Mouse (Mus musculus): ENCODE data around the gene Gas7. TPM values are rescaled to one million over a fixed set of nuclear protein-coding genes. Genes with fewer than 3 reads are reported as not detected.
A peak's percentile ranks its signal among the peaks of the same experiment; 100 is the strongest.

Gas7 gene
- polyA plus RNA-seq, 1 experiment from 2014 or later: 19.4 TPM

DNA sequence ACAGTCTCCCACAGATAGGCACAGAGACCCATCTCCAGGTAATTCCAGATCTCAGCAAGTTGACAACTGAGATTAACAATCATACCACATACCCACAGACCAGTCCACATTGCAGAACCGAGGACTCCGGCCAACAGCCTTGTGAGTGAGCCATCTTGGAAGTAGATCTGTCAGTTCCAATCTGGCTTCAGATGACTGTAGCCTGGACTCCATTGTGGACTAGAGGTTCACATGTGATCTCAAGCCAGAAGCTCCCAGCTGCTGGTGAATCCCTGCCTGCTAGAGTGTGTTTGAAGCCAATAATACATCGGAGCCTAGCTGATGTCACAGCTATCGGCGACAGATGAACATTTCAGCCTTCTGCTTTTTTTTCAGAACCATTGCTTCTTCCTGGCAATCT, 16.5 kb upstream of the Gas7 start:
- no peak overlapping the region for H3K27ac ChIP-seq (replicated peaks; ENCODE audit: low read depth, low read length)
- no peak for ATAC-seq (ENCODE audit: low read depth)
- H3K9me3 ChIP-seq (ENCODE audit: control insufficient read depth, low read length): no peaks in the 10 kb centered on the region
- H3K27me3 ChIP-seq (replicated peaks; ENCODE audit: control insufficient read depth, insufficient read depth, low read length): no peaks in the 10 kb centered on the region
- H3K4me1 ChIP-seq (ENCODE audit: control insufficient read depth, insufficient read depth, low read length): no peaks in the 10 kb centered on the region
- H3K9ac ChIP-seq (ENCODE audit: low read depth, low read length): no peak overlapping the region
- WGBS: 89% methylated on average over 5 of the region's 5 CpGs
- no peak overlapping the region for H3K4me2 ChIP-seq (ENCODE audit: low read depth, low read length)
- DNase-seq (ENCODE audit: low spot score): no peak
- no peaks in the 10 kb centered on the region for H3K36me3 ChIP-seq (ENCODE audit: control insufficient read depth, insufficient read depth, low read length)
- H3K4me3 ChIP-seq (ENCODE audit: low read depth, low read length): no peak overlapping the region

DNA sequence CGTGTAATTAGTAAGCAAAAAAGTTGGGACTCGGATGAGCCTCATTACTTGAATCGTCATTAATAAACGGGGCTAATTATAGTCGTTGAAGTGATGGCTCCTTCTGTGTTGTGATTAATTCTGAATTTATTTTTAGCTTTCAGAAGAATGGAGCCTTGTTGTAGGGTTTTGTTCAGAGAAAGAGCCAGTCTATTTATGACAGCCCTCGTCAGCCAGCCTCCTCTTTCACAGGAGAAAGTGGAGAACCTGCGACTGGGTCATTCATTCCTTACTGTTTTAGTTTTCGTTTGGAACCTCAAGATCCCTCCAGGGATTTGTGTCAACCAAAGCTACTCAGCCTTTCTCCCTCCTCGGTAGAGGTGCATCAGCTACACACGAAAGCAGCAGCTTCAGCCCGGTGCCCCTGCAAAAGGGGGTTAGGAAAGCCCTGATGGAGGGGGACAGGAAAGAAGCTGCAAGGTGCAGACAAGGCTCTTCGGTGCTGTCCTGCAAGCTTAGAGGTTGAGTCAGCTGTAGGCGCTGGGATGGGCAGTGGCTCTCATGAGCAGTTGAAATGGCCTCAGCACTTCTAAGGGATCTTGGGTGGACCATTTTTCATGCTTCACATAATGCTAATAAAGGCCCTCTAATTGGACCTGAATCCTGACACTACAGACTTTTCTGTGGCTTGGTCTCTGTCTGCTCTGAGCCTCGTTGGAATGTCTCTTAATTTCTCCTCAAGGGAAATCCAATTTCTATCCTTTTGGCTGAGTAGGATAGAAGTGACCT, 10.0 kb upstream of the Gas7 start:
- Histone ChIP-seq H3K4me1 (ENCODE audit: control insufficient read depth, insufficient read depth, low read length) (no peaks in the 10 kb centered on the region), H3K27me3 (replicated peaks; ENCODE audit: control insufficient read depth, insufficient read depth, low read length) (0 out of 2 replicates have a peak, but pooled peaks cover 3% of the 10 kb centered on the region), H3K27ac (replicated peaks; ENCODE audit: low read depth, low read length) (no peak overlapping the region), H3K9me3 (ENCODE audit: control insufficient read depth, low read length) (no peaks in the 10 kb centered on the region), H3K4me3 (ENCODE audit: low read depth, low read length) (no peak overlapping the region), H3K9ac (ENCODE audit: low read depth, low read length) (no peak overlapping the region), H3K4me2 (ENCODE audit: low read depth, low read length) (no peak overlapping the region), H3K36me3 (ENCODE audit: control insufficient read depth, insufficient read depth, low read length) (no peaks in the 10 kb centered on the region)
- 53% methylated on average over 14 of the region's 14 CpGs for WGBS
- DNase-seq (ENCODE audit: low spot score) (no peak), ATAC-seq (ENCODE audit: low read depth) (no peak)

DNA sequence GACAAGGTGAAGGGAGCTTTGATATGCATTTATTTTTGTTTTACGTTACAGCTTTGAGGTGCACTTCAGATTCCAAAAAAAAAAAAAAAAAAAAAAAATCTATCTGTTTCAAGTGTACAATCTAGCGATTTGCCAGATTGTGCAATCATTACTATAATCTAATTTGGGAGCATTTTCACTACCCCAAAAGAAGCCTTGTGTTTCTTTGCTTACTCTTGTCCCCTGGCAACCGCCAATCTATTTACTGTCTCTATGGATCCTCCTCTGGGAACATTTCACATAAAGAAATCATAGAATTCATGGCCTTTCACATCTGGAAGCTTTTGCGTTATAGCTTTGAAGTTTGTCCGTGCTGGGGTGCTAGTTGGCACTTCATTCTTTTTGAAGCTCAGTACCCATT, 3.7 kb upstream of the Gas7 start:
- H3K9me3 ChIP-seq (ENCODE audit: control insufficient read depth, low read length): no peaks in the 10 kb centered on the region
- H3K36me3 ChIP-seq (ENCODE audit: control insufficient read depth, insufficient read depth, low read length): no peaks in the 10 kb centered on the region
- no peak overlapping the region for H3K4me2 ChIP-seq (ENCODE audit: low read depth, low read length)
- no peak overlapping the region for H3K9ac ChIP-seq (ENCODE audit: low read depth, low read length)
- peaks cover 10% of the 10 kb centered on the region; the same call in 1 of the 2 replicates for H3K27me3 ChIP-seq (replicated peaks; ENCODE audit: control insufficient read depth, insufficient read depth, low read length)
- 61% methylated on average over 5 of the region's 5 CpGs for WGBS
- H3K4me3 ChIP-seq (ENCODE audit: low read depth, low read length): no peak overlapping the region
- ATAC-seq (ENCODE audit: low read depth): no peak
- H3K4me1 ChIP-seq (ENCODE audit: control insufficient read depth, insufficient read depth, low read length): peaks cover 6% of the 10 kb centered on the region; the same call in 1 of the 2 replicates
- DNase-seq (ENCODE audit: low spot score): no peak
- H3K27ac ChIP-seq (replicated peaks; ENCODE audit: low read depth, low read length): no peak overlapping the region

- Histone ChIP-seq H3K4me3 (ENCODE audit: low read depth, low read length) (peak overlapping the region; percentile 77), H3K9ac (ENCODE audit: low read depth, low read length) (peak overlapping the region; percentile 79), H3K27me3 (replicated peaks; ENCODE audit: control insufficient read depth, insufficient read depth, low read length) (peaks cover 10% of the 10 kb centered on the region; the same call in 1 of the 2 replicates), H3K27ac (replicated peaks; ENCODE audit: low read depth, low read length) (no peak overlapping the region), H3K36me3 (ENCODE audit: control insufficient read depth, insufficient read depth, low read length) (no peaks in the 10 kb centered on the region), H3K4me2 (ENCODE audit: low read depth, low read length) (peak overlapping the region; percentile 99), H3K9me3 (ENCODE audit: control insufficient read depth, low read length) (no peaks in the 10 kb centered on the region), H3K4me1 (ENCODE audit: control insufficient read depth, insufficient read depth, low read length) (peaks cover 6% of the 10 kb centered on the region; the same call in 1 of the 2 replicates)
- WGBS: 0% methylated on average over 16 of the region's 42 CpGs
- peak; percentile 10 for ATAC-seq (ENCODE audit: low read depth)
- DNase-seq (ENCODE audit: low spot score): no peak
Measured at GRCm38 (mm10) chr11:67455527-67455981, 317 bp downstream of the Gas7 start.

GRCm38 (mm10) chr11:67456029-67456428, 792 bp downstream of the Gas7 start:
- ATAC-seq (ENCODE audit: low read depth): no peak
- no peak overlapping the region for H3K27ac ChIP-seq (replicated peaks; ENCODE audit: low read depth, low read length)
- no peaks in the 10 kb centered on the region for H3K9me3 ChIP-seq (ENCODE audit: control insufficient read depth, low read length)
- peak overlapping the region; percentile 79 for H3K9ac ChIP-seq (ENCODE audit: low read depth, low read length)
- no peak for DNase-seq (ENCODE audit: low spot score)
- peak overlapping the region; percentile 77 for H3K4me3 ChIP-seq (ENCODE audit: low read depth, low read length)
- H3K36me3 ChIP-seq (ENCODE audit: control insufficient read depth, insufficient read depth, low read length): no peaks in the 10 kb centered on the region
- WGBS: 19% methylated on average over 7 of the region's 7 CpGs
- H3K27me3 ChIP-seq (replicated peaks; ENCODE audit: control insufficient read depth, insufficient read depth, low read length): peaks cover 10% of the 10 kb centered on the region; the same call in 1 of the 2 replicates
- H3K4me2 ChIP-seq (ENCODE audit: low read depth, low read length): peak overlapping the region; percentile 99
- H3K4me1 ChIP-seq (ENCODE audit: control insufficient read depth, insufficient read depth, low read length): peaks cover 6% of the 10 kb centered on the region

DNA sequence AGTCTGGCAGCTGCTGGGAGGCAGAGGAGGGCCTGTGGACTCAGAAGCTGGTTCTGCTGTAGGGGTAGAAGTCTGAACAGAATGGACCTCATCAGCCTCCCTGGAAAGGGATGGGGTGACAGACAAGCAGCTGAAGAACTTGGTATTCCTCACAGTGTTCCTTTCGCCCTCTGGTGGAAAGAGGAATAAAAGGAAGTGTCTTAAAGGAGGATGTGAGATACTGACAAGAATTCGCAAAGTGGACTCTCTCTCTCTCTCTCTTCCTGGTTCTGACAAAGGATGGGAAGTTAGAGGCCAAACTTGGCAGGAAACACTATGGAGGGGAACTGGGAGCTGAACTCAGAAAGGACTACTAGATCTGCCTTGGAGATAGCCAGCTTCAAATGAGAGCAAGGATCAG, 2.9 kb downstream of the Gas7 start:
- Histone ChIP-seq H3K4me1 (ENCODE audit: control insufficient read depth, insufficient read depth, low read length) (peaks cover 15% of the 10 kb centered on the region), H3K9ac (ENCODE audit: low read depth, low read length) (no peak overlapping the region), H3K4me2 (ENCODE audit: low read depth, low read length) (no peak overlapping the region), H3K36me3 (ENCODE audit: control insufficient read depth, insufficient read depth, low read length) (no peaks in the 10 kb centered on the region), H3K27ac (replicated peaks; ENCODE audit: low read depth, low read length) (no peak overlapping the region), H3K4me3 (ENCODE audit: low read depth, low read length) (no peak overlapping the region), H3K9me3 (ENCODE audit: control insufficient read depth, low read length) (no peaks in the 10 kb centered on the region), H3K27me3 (replicated peaks; ENCODE audit: control insufficient read depth, insufficient read depth, low read length) (peaks cover 10% of the 10 kb centered on the region; the same call in 1 of the 2 replicates)
- WGBS: 47% methylated on average over 2 of the region's 2 CpGs
- DNase-seq (ENCODE audit: low spot score) (peak; percentile 61), ATAC-seq (ENCODE audit: low read depth) (no peak)

GRCm38 (mm10) chr11:67467132-67467531, 11.9 kb downstream of the Gas7 start:
- DNase-seq (ENCODE audit: low spot score) (no peak), ATAC-seq (ENCODE audit: low read depth) (no peak)

DNA sequence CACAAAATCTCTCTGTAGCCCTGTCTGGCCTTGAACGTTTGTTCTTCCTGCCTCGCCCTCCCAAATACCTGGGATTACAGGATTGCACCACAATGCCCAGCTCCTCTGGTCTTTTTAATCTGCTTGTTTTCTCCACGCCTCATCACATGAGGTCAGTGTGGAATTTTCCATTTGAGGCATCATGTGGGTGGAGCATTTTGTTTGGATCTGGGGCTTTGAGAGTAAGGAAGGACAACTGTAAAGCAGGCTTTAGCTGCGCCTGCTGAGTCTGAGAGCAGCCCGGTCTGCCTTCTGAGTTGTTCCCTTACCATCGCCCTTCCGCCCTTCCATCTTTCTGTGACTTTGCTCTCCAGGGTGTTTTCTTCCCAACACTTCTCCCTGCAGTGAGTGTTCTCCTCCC, 13.6 kb downstream of the Gas7 start:
- ATAC-seq (ENCODE audit: low read depth) (no peak), DNase-seq (ENCODE audit: low spot score) (peak; percentile 55)
- Histone ChIP-seq H3K4me2 (ENCODE audit: low read depth, low read length) (no peak overlapping the region), H3K9ac (ENCODE audit: low read depth, low read length) (no peak overlapping the region), H3K27me3 (replicated peaks; ENCODE audit: control insufficient read depth, insufficient read depth, low read length) (no peaks in the 10 kb centered on the region), H3K4me3 (ENCODE audit: low read depth, low read length) (no peak overlapping the region), H3K4me1 (ENCODE audit: control insufficient read depth, insufficient read depth, low read length) (peaks cover 5% of the 10 kb centered on the region; the same call in 1 of the 2 replicates), H3K36me3 (ENCODE audit: control insufficient read depth, insufficient read depth, low read length) (no peaks in the 10 kb centered on the region), H3K27ac (replicated peaks; ENCODE audit: low read depth, low read length) (no peak overlapping the region), H3K9me3 (ENCODE audit: control insufficient read depth, low read length) (no peaks in the 10 kb centered on the region)
- 64% methylated on average over 7 of the region's 7 CpGs for WGBS

More at GRCm38 (mm10) chr11:67467132-67467531, 11.9 kb downstream of the Gas7 start:
- Histone ChIP-seq H3K27ac (replicated peaks; ENCODE audit: low read depth, low read length) (no peak overlapping the region), H3K27me3 (replicated peaks; ENCODE audit: control insufficient read depth, insufficient read depth, low read length) (no peaks in the 10 kb centered on the region), H3K4me3 (ENCODE audit: low read depth, low read length) (no peak overlapping the region), H3K4me2 (ENCODE audit: low read depth, low read length) (no peak overlapping the region), H3K4me1 (ENCODE audit: control insufficient read depth, insufficient read depth, low read length) (peaks cover 5% of the 10 kb centered on the region; the same call in 1 of the 2 replicates), H3K9me3 (ENCODE audit: control insufficient read depth, low read length) (no peaks in the 10 kb centered on the region), H3K9ac (ENCODE audit: low read depth, low read length) (no peak overlapping the region), H3K36me3 (ENCODE audit: control insufficient read depth, insufficient read depth, low read length) (no peaks in the 10 kb centered on the region)
- 34% methylated on average over 4 of the region's 4 CpGs for WGBS

GRCm38 (mm10) chr11:67474590-67474989, 19.4 kb downstream of the Gas7 start:
- no peak overlapping the region for H3K27ac ChIP-seq (replicated peaks; ENCODE audit: low read depth, low read length)
- no peak overlapping the region for H3K9ac ChIP-seq (ENCODE audit: low read depth, low read length)
- ATAC-seq (ENCODE audit: low read depth) (no peak), DNase-seq (ENCODE audit: low spot score) (no peak)
- no peaks in the 10 kb centered on the region for H3K27me3 ChIP-seq (replicated peaks; ENCODE audit: control insufficient read depth, insufficient read depth, low read length)
- H3K36me3 ChIP-seq (ENCODE audit: control insufficient read depth, insufficient read depth, low read length): no peaks in the 10 kb centered on the region
- no peak overlapping the region for H3K4me2 ChIP-seq (ENCODE audit: low read depth, low read length)
- 64% methylated on average over 5 of the region's 5 CpGs for WGBS
- no peak overlapping the region for H3K4me3 ChIP-seq (ENCODE audit: low read depth, low read length)
- no peaks in the 10 kb centered on the region for H3K9me3 ChIP-seq (ENCODE audit: control insufficient read depth, low read length)
- H3K4me1 ChIP-seq (ENCODE audit: control insufficient read depth, insufficient read depth, low read length): no peaks in the 10 kb centered on the region

All from embryonic facial prominence, embryonic 14.5 days (tissue).